Comparison of ENCODE assay signal across 24 mouse cellular contexts in the genomic region with DNA sequence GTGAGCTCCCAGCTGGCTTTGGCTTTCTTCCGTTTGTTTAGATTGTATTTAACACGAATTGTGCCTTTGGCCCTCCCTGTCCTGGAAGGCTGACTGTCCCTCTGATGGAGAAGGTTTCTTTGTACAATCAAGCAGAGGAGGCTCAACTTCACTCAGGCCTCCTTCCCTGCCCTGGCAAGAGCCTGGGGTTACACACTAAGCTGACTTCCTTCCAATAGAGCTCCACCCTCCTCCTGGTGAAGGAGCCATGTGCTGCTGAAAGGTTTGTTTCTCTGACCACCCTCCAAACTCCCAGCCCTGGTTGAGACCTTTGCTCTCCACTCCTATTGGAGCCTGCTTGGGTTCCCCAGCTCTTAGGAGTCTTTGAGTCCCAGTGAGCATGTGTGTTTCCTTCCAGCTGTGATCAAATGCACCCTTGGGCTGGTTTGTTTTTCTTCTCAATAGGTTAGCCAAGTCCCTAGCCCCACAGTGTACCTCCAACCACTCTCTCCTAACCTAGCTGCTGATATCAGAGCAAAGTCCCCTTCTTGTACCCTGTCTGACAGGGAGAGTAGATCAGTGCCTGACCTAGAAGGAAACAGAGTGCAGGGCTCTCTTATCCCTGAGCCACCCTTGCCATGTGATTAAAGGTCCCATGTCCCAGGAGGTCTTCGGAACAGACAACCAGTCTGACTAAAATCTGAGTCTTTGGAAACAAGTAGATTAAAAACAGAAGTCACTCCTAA. TPM values are rescaled to one million over a fixed set of nuclear protein-coding genes. Genes with fewer than 3 reads are reported as not detected.
DNase-seq lines count a peak whose midpoint lies in the region; ATAC-seq and TF ChIP-seq lines count a peak whose summit lies in the region.
"Had no signal": no experiment of that assay in that cellular context is flagged by ENCODE, and none has a peak within 500 bp of the region (broad histone marks: within the 10 kb centered on the region; RNA-seq: fewer than 3 reads in every experiment).

No protein-coding gene starts in this region.

- peaks cover 6% of the 10 kb centered on the region; the same call in 1 of the 2 replicates for H3K4me1 ChIP-seq in intestine, embryonic 15.5 days (replicated peaks)
- peaks cover 8% of the 10 kb centered on the region for H3K4me1 ChIP-seq in stomach, embryonic 16.5 days (ENCODE audit: control insufficient read depth, insufficient read depth, low read length)
- H3K4me1 ChIP-seq: liver, embryonic 15.5 days; neural tube, embryonic 13.5 days had no signal

- 33% methylated on average over 3 of the region's 3 CpGs for WGBS in intestine, embryonic 15.5 days
- WGBS in stomach, embryonic 16.5 days = 43% methylated on average over 3 of the region's 3 CpGs

- intact Hi-C loops in gastrocnemius, adult 2 months (cut with DNase I) = no loop called here
- intact Hi-C loops in gastrocnemius, postnatal 14 days (cut with DNase I; ENCODE audit: low total_unique reads) = no loop called here

- peak; percentile 88 for ATAC-seq in intestine, embryonic 15.5 days
- ATAC-seq in stomach, embryonic 16.5 days (ENCODE audit: insufficient read depth, low FRiP score) = peak; percentile 52; the same call in 1 of the 2 replicates
- ATAC-seq: CD4-positive, CD25-positive, alpha-beta regulatory T cell, adult 4 months; forebrain, embryonic 14.5 days; Patski had no signal

- H3K4me3 ChIP-seq in gastrocnemius, adult 2 months = no peak overlapping the region
- H3K4me3 ChIP-seq in layer of hippocampus, adult 2 months = no peak overlapping the region
- H3K4me3 ChIP-seq in intestine, embryonic 15.5 days (replicated peaks) = no peak overlapping the region
- no peak overlapping the region for H3K4me3 ChIP-seq in stomach, embryonic 16.5 days (replicated peaks; ENCODE audit: low read length)
- H3K4me3 ChIP-seq: embryonic facial prominence, embryonic 12.5 days; hindbrain, embryonic 15.5 days; limb, embryonic 13.5 days; liver, embryonic 15.5 days; neural tube, embryonic 13.5 days had no signal

- no peak overlapping the region for H3K4me2 ChIP-seq in intestine, embryonic 15.5 days (replicated peaks)
- H3K4me2 ChIP-seq in stomach, embryonic 16.5 days (ENCODE audit: low read depth, low read length) = no peak overlapping the region
- H3K4me2 ChIP-seq: embryonic facial prominence, embryonic 12.5 days; hindbrain, embryonic 15.5 days; limb, embryonic 13.5 days; liver, embryonic 15.5 days; neural tube, embryonic 13.5 days had no signal

- H3K27me3 ChIP-seq in intestine, embryonic 15.5 days (replicated peaks) = no peaks in the 10 kb centered on the region
- no peaks in the 10 kb centered on the region for H3K27me3 ChIP-seq in stomach, embryonic 16.5 days (ENCODE audit: control insufficient read depth, insufficient read depth, low read length)
- H3K27me3 ChIP-seq: embryonic facial prominence, embryonic 12.5 days; hindbrain, embryonic 15.5 days; limb, embryonic 13.5 days; neural tube, embryonic 13.5 days had no signal

- H3K9ac ChIP-seq in intestine, embryonic 15.5 days = no peak overlapping the region
- no peak overlapping the region for H3K9ac ChIP-seq in stomach, embryonic 16.5 days (ENCODE audit: low read length)
- H3K9ac ChIP-seq: embryonic facial prominence, embryonic 12.5 days; hindbrain, embryonic 15.5 days; limb, embryonic 13.5 days; liver, embryonic 15.5 days; neural tube, embryonic 13.5 days had no signal

- H3K36me3 ChIP-seq in intestine, embryonic 15.5 days = no peaks in the 10 kb centered on the region
- H3K36me3 ChIP-seq in stomach, embryonic 16.5 days (ENCODE audit: control insufficient read depth, insufficient read depth, low read length) = no peaks in the 10 kb centered on the region
- H3K36me3 ChIP-seq: embryonic facial prominence, embryonic 12.5 days; hindbrain, embryonic 15.5 days; limb, embryonic 13.5 days; liver, embryonic 15.5 days; neural tube, embryonic 13.5 days had no signal

- H3K27ac ChIP-seq in gastrocnemius, adult 2 months = peak overlapping the region; percentile 55; the same call in 1 of the 2 replicates
- H3K27ac ChIP-seq in layer of hippocampus, adult 2 months = peak overlapping the region; percentile 23; the same call in 1 of the 2 replicates
- peak overlapping the region; percentile 6; the same call in 1 of the 2 replicates for H3K27ac ChIP-seq in intestine, embryonic 15.5 days
- H3K27ac ChIP-seq in stomach, embryonic 16.5 days (ENCODE audit: low read length) = peak overlapping the region; percentile 10; the same call in 1 of the 2 replicates
- H3K27ac ChIP-seq: embryonic facial prominence, embryonic 12.5 days; hindbrain, embryonic 15.5 days; kidney, postnatal 0 days; limb, embryonic 13.5 days; liver, embryonic 15.5 days; neural tube, embryonic 13.5 days had no signal

- DNase-seq in gastrocnemius, adult 2 months = peak; percentile 26
- no peak for DNase-seq in gastrocnemius, postnatal 14 days
- no peak for DNase-seq in layer of hippocampus, adult 2 months (ENCODE audit: low spot score in 2 of 2)
- DNase-seq in layer of hippocampus, postnatal 10 days (ENCODE audit: low spot score in 2 of 2) = no peak
- DNase-seq in right cerebral cortex, adult 18-20 months = no peak
- DNase-seq: adrenal gland, adult 8-10 months; cerebellum, adult 9-11 months; gastrocnemius, postnatal 36 days; kidney, adult 18-20 months; layer of hippocampus, postnatal 36 days; midbrain, embryonic 14.5 days; right cerebral cortex, postnatal 14 days; thymus, postnatal 25 days had no signal

- TF ChIP-seq CTCF in gastrocnemius, adult 2 months (IDR thresholded peaks at IDR 0.05) = no peak
- TF ChIP-seq CTCF in layer of hippocampus, adult 2 months (conservative IDR thresholded peaks at IDR 0.05) = no peak

- no peaks in the 10 kb centered on the region for H3K9me3 ChIP-seq in intestine, embryonic 15.5 days
- H3K9me3 ChIP-seq in stomach, embryonic 16.5 days (replicated peaks; ENCODE audit: control insufficient read depth, low read length) = no peaks in the 10 kb centered on the region
- H3K9me3 ChIP-seq: embryonic facial prominence, embryonic 12.5 days; hindbrain, embryonic 15.5 days; limb, embryonic 13.5 days; liver, embryonic 15.5 days; neural tube, embryonic 13.5 days had no signal

RNA-seq across cellular contexts. Expression of gene Plekhg1, which starts 6.8 kb away (rescaled TPM):
- total RNA-seq in gastrocnemius, adult 2 months (2021) = 1 to 10 TPM; 2.7 to 4.9 TPM
- 1 to 10 TPM; 9.3 to 9.8 TPM for total RNA-seq in gastrocnemius, postnatal 14 days (2021)
- 10 to 100 TPM; 14.2 to 15.9 TPM for total RNA-seq in layer of hippocampus, adult 2 months (2021)
- total RNA-seq in layer of hippocampus, postnatal 10 days (2021) = 10 to 100 TPM; 28.8 to 29.0 TPM
- polyA plus RNA-seq in intestine, embryonic 15.5 days (2015; fragmentation: Nextera tagmentation; extraction: Ambion mirVana) = 5.9 and 7.5 TPM in 2 replicates
- 11.7 and 14.0 TPM in 2 replicates for polyA plus RNA-seq in stomach, embryonic 16.5 days (2015; fragmentation: Nextera tagmentation; extraction: Ambion mirVana)
